Mouse (Mus musculus): ENCODE results near the gene Limch1. TPM values are rescaled to one million over a fixed set of nuclear protein-coding genes. Genes with fewer than 3 reads are reported as not detected.

Gene Limch1
- polyA plus RNA-seq, 1 experiment from 2014 or later = 6.7 TPM

DNA sequence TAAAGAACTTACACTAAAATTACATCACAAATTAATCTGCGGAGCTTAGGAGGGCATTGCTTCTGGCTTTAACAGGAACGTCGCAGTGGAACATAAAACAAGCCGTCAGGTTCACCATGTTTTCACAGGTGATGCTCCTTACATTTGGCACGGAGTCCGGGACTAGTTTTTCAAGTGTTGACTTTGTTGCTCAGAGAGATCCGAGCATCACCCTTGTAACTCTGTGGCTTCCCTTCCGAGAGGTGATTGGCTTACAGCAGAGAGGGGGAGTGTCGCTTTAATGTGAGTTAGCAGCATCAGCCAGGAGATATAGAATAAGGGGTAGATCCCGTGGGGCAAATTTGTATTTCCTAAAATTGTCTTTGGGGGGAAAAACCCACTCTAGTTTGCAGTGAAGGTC lies 212.0 kb downstream of the Limch1 start:
- TF ChIP-seq CTCF (IDR thresholded peaks at IDR 0.05; ENCODE audit: low read depth) = no peak
- no peak overlapping the region for H3K4me2 ChIP-seq (replicated peaks; ENCODE audit: low read depth)
- H3K9ac ChIP-seq (ENCODE audit: low read depth, low read length) = no peak overlapping the region
- no peak for ATAC-seq
- H3K4me3 ChIP-seq (ENCODE audit: low read depth, low read length) = no peak overlapping the region
- no peaks in the 10 kb centered on the region for H3K27me3 ChIP-seq (replicated peaks; ENCODE audit: control insufficient read depth, insufficient read depth, low read length)
- H3K9me3 ChIP-seq (ENCODE audit: control insufficient read depth) = no peaks in the 10 kb centered on the region
- 83% methylated on average over 10 of the region's 10 CpGs for WGBS
- no peaks in the 10 kb centered on the region for H3K4me1 ChIP-seq (replicated peaks; ENCODE audit: control insufficient read depth, insufficient read depth, low read length)
- no peak overlapping the region for H3K27ac ChIP-seq (ENCODE audit: low read depth, low read length)
- H3K36me3 ChIP-seq (ENCODE audit: control insufficient read depth, insufficient read depth) = no peaks in the 10 kb centered on the region

- no peaks in the 10 kb centered on the region for H3K27me3 ChIP-seq (replicated peaks; ENCODE audit: control insufficient read depth, insufficient read depth, low read length)
- no peaks in the 10 kb centered on the region for H3K36me3 ChIP-seq (ENCODE audit: control insufficient read depth, insufficient read depth)
- no peak overlapping the region for H3K27ac ChIP-seq (ENCODE audit: low read depth, low read length)
- H3K9ac ChIP-seq (ENCODE audit: low read depth, low read length) = no peak overlapping the region
- no peaks in the 10 kb centered on the region for H3K9me3 ChIP-seq (ENCODE audit: control insufficient read depth)
- no peak overlapping the region for H3K4me3 ChIP-seq (ENCODE audit: low read depth, low read length)
- 81% methylated on average over 8 of the region's 8 CpGs for WGBS
- no peaks in the 10 kb centered on the region for H3K4me1 ChIP-seq (replicated peaks; ENCODE audit: control insufficient read depth, insufficient read depth, low read length)
- no peak for ATAC-seq
- TF ChIP-seq CTCF (IDR thresholded peaks at IDR 0.05; ENCODE audit: low read depth) = no peak
- no peak overlapping the region for H3K4me2 ChIP-seq (replicated peaks; ENCODE audit: low read depth)
These were observed 212.5 kb downstream of the Limch1 start for GRCm38 (mm10) chr5:66958118-66958517.

- WGBS = 88% methylated on average over 8 of the region's 8 CpGs
- H3K9me3 ChIP-seq (ENCODE audit: control insufficient read depth) = no peaks in the 10 kb centered on the region
- no peak for ATAC-seq
- H3K4me2 ChIP-seq (replicated peaks; ENCODE audit: low read depth) = no peak overlapping the region
- H3K27ac ChIP-seq (ENCODE audit: low read depth, low read length) = no peak overlapping the region
- no peaks in the 10 kb centered on the region for H3K4me1 ChIP-seq (replicated peaks; ENCODE audit: control insufficient read depth, insufficient read depth, low read length)
- TF ChIP-seq CTCF (IDR thresholded peaks at IDR 0.05; ENCODE audit: low read depth) = no peak
- H3K9ac ChIP-seq (ENCODE audit: low read depth, low read length) = no peak overlapping the region
- H3K36me3 ChIP-seq (ENCODE audit: control insufficient read depth, insufficient read depth) = no peaks in the 10 kb centered on the region
- no peak overlapping the region for H3K4me3 ChIP-seq (ENCODE audit: low read depth, low read length)
- H3K27me3 ChIP-seq (replicated peaks; ENCODE audit: control insufficient read depth, insufficient read depth, low read length) = no peaks in the 10 kb centered on the region
These were observed 214.3 kb downstream of the Limch1 start for GRCm38 (mm10) chr5:66959968-66960367.

DNA sequence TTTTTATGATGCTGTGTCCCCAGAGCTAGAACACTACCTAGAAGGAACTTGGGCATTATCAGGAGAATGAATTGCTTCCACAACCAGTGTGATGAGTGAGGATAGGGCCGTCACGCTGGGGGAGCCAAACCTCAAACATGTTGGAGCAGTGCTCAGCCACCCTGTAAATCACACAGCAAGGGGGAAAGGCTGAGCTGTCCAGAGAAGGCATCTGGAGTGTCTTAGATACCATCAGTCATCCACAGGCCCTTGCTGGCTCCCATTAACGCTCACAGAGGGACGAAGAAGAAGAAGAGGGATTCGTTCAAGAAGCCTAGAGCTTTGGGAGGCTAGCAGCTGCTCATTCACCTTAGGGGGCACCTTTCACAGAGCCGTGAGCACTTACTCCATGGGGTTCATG lies 219.8 kb downstream of the Limch1 start:
- WGBS = 59% methylated on average over 6 of the region's 6 CpGs
- Histone ChIP-seq H3K4me2 (replicated peaks; ENCODE audit: low read depth) (no peak overlapping the region), H3K4me3 (ENCODE audit: low read depth, low read length) (no peak overlapping the region), H3K27ac (ENCODE audit: low read depth, low read length) (no peak overlapping the region), H3K4me1 (replicated peaks; ENCODE audit: control insufficient read depth, insufficient read depth, low read length) (no peaks in the 10 kb centered on the region), H3K9me3 (ENCODE audit: control insufficient read depth) (no peaks in the 10 kb centered on the region), H3K27me3 (replicated peaks; ENCODE audit: control insufficient read depth, insufficient read depth, low read length) (no peaks in the 10 kb centered on the region), H3K9ac (ENCODE audit: low read depth, low read length) (no peak overlapping the region), H3K36me3 (ENCODE audit: control insufficient read depth, insufficient read depth) (no peaks in the 10 kb centered on the region)
- no peak for ATAC-seq
- no peak for TF ChIP-seq CTCF (IDR thresholded peaks at IDR 0.05; ENCODE audit: low read depth)

DNA sequence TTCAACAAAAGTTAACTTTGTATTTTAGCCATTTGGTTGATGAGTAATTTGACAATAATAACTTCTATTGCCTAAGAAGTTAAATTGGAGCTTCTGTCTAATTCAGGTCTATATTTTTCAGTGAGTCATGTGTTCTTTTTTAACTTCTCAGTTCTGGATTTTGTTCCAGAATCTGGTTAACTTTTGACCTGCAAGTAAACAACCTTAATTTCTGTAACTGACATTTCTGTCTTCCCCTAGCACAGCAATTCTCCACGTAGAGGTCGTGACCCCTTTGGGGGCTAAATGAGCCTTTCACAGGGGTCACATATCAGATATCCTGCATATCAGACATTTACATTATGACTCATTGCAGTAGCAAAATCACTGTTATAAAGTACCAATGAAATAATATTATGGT lies 221.5 kb downstream of the Limch1 start:
- ATAC-seq = no peak
- TF ChIP-seq CTCF (IDR thresholded peaks at IDR 0.05; ENCODE audit: low read depth) = no peak
- Histone ChIP-seq H3K4me1 (replicated peaks; ENCODE audit: control insufficient read depth, insufficient read depth, low read length) (no peaks in the 10 kb centered on the region), H3K36me3 (ENCODE audit: control insufficient read depth, insufficient read depth) (no peaks in the 10 kb centered on the region), H3K4me2 (replicated peaks; ENCODE audit: low read depth) (no peak overlapping the region), H3K27ac (ENCODE audit: low read depth, low read length) (no peak overlapping the region), H3K4me3 (ENCODE audit: low read depth, low read length) (no peak overlapping the region), H3K27me3 (replicated peaks; ENCODE audit: control insufficient read depth, insufficient read depth, low read length) (no peaks in the 10 kb centered on the region), H3K9ac (ENCODE audit: low read depth, low read length) (no peak overlapping the region), H3K9me3 (ENCODE audit: control insufficient read depth) (no peaks in the 10 kb centered on the region)
- 53% methylated on average over 2 of the region's 2 CpGs for WGBS

DNA sequence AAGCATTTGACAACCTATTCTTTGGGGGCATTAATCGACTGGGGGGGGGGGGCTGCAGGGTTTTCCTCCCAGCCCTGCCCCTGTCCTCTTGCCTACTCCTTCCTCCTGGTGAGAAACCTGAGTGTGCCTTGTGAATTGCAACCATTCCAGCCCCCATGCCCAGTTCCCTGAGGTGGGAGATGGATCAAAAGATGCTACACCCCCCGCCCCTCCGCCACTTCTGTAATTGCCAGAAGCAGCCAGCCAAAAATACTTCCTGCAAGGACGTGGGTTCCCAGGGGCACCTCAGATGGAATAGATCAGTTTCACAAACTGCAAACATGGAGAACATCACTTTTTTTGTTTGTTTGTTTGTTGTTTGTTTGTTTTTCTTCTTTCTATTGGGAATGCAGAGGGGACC lies 222.0 kb downstream of the Limch1 start:
- H3K36me3 ChIP-seq (ENCODE audit: control insufficient read depth, insufficient read depth) = no peaks in the 10 kb centered on the region
- H3K4me3 ChIP-seq (ENCODE audit: low read depth, low read length) = no peak overlapping the region
- no peak overlapping the region for H3K9ac ChIP-seq (ENCODE audit: low read depth, low read length)
- peak overlapping the region; percentile 55 for H3K4me2 ChIP-seq (replicated peaks; ENCODE audit: low read depth)
- 59% methylated on average over 4 of the region's 4 CpGs for WGBS
- TF ChIP-seq CTCF (IDR thresholded peaks at IDR 0.05; ENCODE audit: low read depth) = no peak
- no peaks in the 10 kb centered on the region for H3K4me1 ChIP-seq (replicated peaks; ENCODE audit: control insufficient read depth, insufficient read depth, low read length)
- no peak for ATAC-seq
- no peak overlapping the region for H3K27ac ChIP-seq (ENCODE audit: low read depth, low read length)
- H3K27me3 ChIP-seq (replicated peaks; ENCODE audit: control insufficient read depth, insufficient read depth, low read length) = no peaks in the 10 kb centered on the region
- H3K9me3 ChIP-seq (ENCODE audit: control insufficient read depth) = no peaks in the 10 kb centered on the region

Measured in intestine, postnatal 0 days (tissue).